Mouse (Mus musculus) Patski (cell line): ENCODE data around the gene Abhd14a. TPM values are rescaled to one million over a fixed set of nuclear protein-coding genes. Genes with fewer than 3 reads are reported as not detected.

Experiments
- ATAC-seq: fragments of 100-300 bp; one replicate; pipeline ENCODE4 v1.8.0; 2021
- CTCF ChIA-PET: fragments of 350-600 bp; sonication (Branson Sonifier 250); formaldehyde crosslinking; loops from one replicate; lab custom pipeline; 2022; ENCODE audit warnings: inconsistent platforms; lab: Charles Lee
- POLR2A ChIA-PET: fragments of 350-600 bp; sonication (Branson Sonifier 250); formaldehyde crosslinking; loops from one replicate; lab custom pipeline; 2022; ENCODE audit warnings: antibody characterized with exemption, inconsistent platforms; lab: Charles Lee
- DNase-seq: peaks from one replicate; pipeline ENCODE4 v3.0.0-alpha.2; 2011; ENCODE audit warnings: low read depth, low spot score
- H3K27me3 ChIP-seq: fragments of 371-371 bp; one replicate; pipeline ENCODE4 v1.5.1; 2021
- CTCF ChIP-seq: fragments of 100-300 bp; IDR thresholded peaks from one replicate; pipeline ENCODE4 v1.5.1; 2021
- in situ Hi-C: fragments of 300-500 bp; cut with MboI; formaldehyde crosslinking; loops from 3 replicates; pipeline ENCODE4 v1.11.1; 2018; ENCODE audit warnings: low pct_unique_long_range_greater_than_20kb, mixed read lengths
- polyA plus RNA-seq: library from polyadenylated mRNA; unstranded; gene quantifications from one replicate; pipeline ENCODE4 v1.2.3, GENCODE M21; 2021

Abhd14a gene
- polyA plus RNA-seq, 1 experiment from 2014 or later = 25.2 TPM

DNA sequence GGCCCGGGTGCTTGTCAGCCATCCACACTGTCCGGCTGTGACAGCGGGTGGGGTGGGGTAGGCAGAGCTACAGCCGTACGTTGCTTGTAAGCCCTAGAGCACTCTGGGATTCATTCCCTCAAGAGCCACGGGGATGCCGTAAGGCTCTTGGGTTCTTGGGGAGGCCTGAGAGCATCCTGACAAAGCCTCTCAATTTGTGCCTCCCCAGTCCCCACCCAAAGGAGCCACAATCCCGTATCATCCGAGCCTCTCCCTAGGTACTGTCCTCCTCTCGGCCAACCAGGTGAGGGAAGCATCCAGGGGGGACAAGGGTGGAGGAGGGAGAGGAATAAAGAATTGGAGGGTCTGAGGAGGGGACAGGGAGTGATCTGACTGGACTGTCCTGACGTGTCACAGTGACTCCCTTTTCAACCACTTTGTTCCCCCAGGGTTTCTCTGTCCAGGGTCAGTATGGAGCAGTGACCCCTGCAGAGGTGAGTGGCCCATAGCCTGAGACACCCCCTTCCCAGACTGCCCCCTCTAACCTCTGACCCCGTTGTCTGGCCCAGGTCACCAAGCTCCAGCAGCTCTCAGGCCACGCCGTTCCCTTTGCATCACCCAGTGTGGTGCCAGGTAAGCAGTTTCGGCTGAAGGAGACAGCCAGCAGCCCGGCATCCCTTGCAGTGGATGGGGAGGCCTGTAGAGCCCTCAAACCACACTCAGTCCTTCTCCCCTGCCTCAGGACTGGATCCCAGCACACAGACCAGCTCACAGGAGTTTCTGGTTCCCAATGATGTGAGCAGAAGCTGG is 14.4 kb upstream of the Abhd14a start:
- POLR2A ChIA-PET = no interaction called here
- H3K27me3 ChIP-seq = no peaks in the 10 kb centered on the region
- TF ChIP-seq CTCF = no peak
- CTCF ChIA-PET = interaction anchor here (1.0 kb wide), 1 partner anchor 15 kb away, joined by 3 read pairs; the partner anchor contains the start of gene Parp3
- ATAC-seq = no peak
- DNase-seq = no peak
- in situ Hi-C loops = no loop called here

DNA sequence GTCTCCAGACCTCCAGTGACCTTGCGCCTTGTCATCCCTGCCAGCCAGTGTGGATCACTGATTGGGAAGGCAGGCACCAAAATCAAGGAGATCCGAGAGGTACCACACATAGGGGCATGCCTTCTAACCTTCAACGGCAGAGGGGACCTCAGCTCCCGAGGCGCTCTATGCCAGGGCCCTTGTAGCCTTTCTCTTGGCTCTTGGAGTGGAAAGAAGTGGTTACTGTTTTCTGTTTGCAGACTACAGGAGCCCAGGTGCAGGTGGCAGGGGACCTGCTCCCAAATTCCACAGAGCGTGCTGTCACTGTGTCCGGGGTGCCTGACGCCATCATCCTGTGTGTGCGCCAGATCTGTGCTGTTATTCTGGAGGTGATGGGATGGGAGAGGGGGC is 13.5 kb upstream of the Abhd14a start:
- TF ChIP-seq CTCF = no peak
- ATAC-seq (no peak), DNase-seq (no peak)
- ChIA-PET CTCF (interaction anchor here (1.7 kb wide), 1 partner anchor 16 kb away, joined by 4 read pairs; the partner anchor contains the start of gene Parp3), POLR2A (interaction anchor here (1.0 kb wide), 1 partner anchor 13 kb away, joined by 3 read pairs; no protein-coding TSS in a partner anchor)
- in situ Hi-C loops = no loop called here
- H3K27me3 ChIP-seq = no peaks in the 10 kb centered on the region

DNA sequence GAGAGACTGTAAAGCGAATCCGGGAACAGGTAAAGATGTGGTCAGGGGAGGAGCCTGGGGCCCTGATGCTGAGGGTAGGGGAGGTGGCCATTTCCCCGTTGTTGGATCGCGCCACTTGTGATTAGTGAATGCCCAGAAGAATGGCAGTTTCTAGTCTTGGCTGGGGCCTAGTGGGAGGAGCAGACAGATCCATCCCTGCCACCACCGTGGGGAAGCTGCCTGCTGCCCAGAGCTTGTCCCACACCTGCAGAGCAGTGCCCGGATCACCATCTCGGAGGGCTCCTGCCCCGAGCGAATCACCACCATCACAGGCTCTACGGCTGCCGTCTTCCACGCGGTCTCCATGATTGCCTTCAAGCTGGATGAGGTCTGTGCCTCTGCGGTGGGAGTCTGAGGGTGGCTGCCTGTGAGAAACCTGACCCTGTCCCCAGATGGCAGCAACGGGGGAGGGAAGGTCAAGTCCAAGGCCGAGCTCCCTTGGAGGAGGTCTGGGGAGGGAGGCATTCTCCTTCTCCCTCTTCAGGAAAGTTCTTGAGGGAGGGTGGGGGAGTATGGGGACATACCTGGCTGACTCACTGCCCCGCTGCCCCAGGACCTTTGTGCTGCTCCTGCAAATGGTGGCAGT is 13.0 kb upstream of the Abhd14a start:
- no peak for DNase-seq

DNA sequence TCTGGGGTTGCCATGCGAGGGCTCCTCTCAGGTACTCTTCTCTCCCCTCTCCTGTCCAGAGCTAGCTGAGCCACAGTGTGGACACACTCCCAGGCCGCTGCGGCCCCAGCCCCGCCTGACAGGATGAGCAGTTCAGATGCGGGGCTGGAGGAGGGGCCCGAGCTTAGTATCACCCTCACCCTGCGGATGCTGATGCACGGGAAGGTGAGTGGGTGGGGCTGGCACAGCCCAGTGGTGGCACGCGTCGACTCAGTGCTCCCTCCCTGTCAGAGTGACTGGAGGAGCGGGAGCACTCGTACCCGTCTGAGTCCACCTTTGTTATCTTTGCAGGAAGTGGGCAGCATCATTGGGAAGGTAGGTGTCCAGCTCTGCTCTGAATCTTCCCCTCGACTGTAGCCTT is 12.5 kb upstream of the Abhd14a start:
- CTCF ChIA-PET = interaction anchor here (1.7 kb wide), 1 partner anchor 17 kb away, joined by 4 read pairs; the partner anchor contains the start of gene Parp3
- ATAC-seq = no peak

More for the DNA sequence above, 13.0 kb upstream of the Abhd14a start:
- CTCF ChIA-PET = interaction anchor here (1.7 kb wide), 1 partner anchor 16 kb away, joined by 4 read pairs; the partner anchor contains the start of gene Parp3
- ATAC-seq = no peak
- in situ Hi-C loops = no loop called here
- TF ChIP-seq CTCF = no peak
- no peaks in the 10 kb centered on the region for H3K27me3 ChIP-seq
- POLR2A ChIA-PET = interaction anchor here (0.9 to 1.0 kb wide), 2 partner anchors 14 to 30 kb away, joined by 3 read pairs; no protein-coding TSS in a partner anchor

DNA sequence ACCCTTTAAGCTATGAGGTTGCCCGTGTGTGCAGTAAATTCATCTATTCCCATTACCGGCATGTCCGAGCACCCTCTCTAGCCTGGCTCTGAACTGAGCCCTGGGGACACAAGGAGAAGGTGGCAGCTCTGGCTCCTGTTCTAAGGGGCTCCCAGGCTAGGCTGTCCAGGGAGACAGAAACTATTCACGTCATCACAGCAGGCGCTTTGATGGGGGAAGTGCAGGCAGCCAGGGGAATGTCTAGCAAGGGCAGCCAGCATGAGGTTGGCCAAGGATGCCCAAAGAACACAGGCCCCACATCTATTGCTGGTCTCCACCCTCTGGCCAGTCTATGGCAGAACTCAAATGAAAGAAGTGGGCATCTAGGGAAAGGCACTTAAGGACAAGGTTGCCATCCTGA is 10.4 kb upstream of the Abhd14a start:
- DNase-seq (no peak), ATAC-seq (no peak)
- CTCF ChIA-PET = interaction anchor here (0.8 to 1.6 kb wide), 2 partner anchors 13 to 19 kb away, joined by 3 to 4 read pairs; partner anchors contain the start of genes Parp3 and Rrp9
- POLR2A ChIA-PET = interaction anchor here (0.5 kb wide), 1 partner anchor 61 kb away, joined by 8 read pairs; no protein-coding TSS in a partner anchor
- no peaks in the 10 kb centered on the region for H3K27me3 ChIP-seq
- in situ Hi-C loops = no loop called here
- no peak for TF ChIP-seq CTCF

More for the DNA sequence above, 12.5 kb upstream of the Abhd14a start:
- POLR2A ChIA-PET = interaction anchor here (0.9 kb wide), 1 partner anchor 30 kb away, joined by 3 read pairs; no protein-coding TSS in a partner anchor
- DNase-seq = no peak
- no peaks in the 10 kb centered on the region for H3K27me3 ChIP-seq
- no peak for TF ChIP-seq CTCF
- in situ Hi-C loops = no loop called here

DNA sequence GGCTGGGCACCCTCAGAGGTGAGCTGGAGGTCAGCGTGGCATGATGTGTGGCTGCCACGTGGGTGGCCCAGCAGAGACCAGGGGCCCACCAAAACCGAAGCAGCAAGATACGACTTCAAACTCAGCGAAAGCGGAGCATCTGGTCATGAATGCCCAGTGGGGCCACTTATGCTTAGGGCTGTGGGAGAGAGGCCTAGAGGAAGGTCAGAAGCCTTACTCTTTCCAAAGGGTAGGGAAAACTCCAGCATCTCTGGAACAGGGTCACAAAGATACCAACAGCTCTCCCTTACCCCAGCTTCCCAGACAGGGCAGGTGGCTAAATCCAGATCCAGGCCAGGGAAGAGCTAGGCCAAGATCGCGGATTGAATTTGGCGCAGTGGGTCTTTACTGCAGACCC is 9.7 kb upstream of the Abhd14a start:
- ATAC-seq = no peak
- DNase-seq = no peak
- in situ Hi-C loops = no loop called here
- TF ChIP-seq CTCF = no peak
- H3K27me3 ChIP-seq = no peaks in the 10 kb centered on the region
- ChIA-PET POLR2A (no interaction called here), CTCF (interaction anchor here (1.6 kb wide), 1 partner anchor 19 kb away, joined by 4 read pairs; the partner anchor contains the start of genes Parp3 and Rrp9)

DNA sequence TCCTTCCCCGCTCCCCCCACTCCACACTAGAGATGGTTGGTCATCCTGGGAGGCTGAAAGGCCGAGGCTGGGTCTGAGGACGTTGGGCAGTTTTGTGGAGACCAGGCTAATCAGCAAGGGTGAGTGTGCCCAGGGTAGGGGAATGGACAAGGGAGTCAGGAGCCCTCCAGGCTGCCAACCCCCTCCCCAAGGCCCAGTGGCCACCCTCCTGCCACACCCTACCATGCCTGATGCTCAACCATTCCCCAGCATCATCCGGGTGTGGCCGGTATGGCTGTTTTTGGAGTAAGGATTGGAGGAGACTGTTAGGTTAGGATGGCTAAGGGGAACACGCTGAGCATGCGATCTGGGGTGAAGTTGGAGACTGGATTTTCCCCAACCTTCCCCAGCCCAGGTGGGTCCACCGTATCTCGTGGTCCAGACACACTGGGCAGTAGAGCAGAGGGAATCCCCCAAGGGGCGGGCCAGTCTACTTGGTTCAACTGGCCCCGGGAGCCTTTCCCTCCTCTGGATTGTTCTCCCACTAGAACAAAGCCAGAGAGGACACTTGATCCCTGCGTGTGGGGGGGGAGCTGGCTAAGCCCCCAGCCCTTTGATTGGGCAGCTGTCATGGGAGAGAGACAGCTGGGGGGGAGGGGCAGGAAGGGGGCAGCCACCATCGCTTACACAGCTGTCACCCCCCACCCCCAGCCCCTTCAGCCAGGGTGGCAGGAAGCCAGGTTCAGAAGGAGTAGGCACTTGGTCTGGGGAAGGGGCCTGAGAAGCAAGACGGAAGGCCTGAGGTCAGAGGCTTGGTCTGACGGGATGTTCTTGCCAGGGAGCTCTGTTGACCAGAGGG is 9.1 kb upstream of the Abhd14a start:
- ATAC-seq = no peak
- CTCF ChIA-PET = no interaction called here
- no peaks in the 10 kb centered on the region for H3K27me3 ChIP-seq
- POLR2A ChIA-PET = no interaction called here
- DNase-seq = no peak
- in situ Hi-C loops = no loop called here
- no peak for TF ChIP-seq CTCF

DNA sequence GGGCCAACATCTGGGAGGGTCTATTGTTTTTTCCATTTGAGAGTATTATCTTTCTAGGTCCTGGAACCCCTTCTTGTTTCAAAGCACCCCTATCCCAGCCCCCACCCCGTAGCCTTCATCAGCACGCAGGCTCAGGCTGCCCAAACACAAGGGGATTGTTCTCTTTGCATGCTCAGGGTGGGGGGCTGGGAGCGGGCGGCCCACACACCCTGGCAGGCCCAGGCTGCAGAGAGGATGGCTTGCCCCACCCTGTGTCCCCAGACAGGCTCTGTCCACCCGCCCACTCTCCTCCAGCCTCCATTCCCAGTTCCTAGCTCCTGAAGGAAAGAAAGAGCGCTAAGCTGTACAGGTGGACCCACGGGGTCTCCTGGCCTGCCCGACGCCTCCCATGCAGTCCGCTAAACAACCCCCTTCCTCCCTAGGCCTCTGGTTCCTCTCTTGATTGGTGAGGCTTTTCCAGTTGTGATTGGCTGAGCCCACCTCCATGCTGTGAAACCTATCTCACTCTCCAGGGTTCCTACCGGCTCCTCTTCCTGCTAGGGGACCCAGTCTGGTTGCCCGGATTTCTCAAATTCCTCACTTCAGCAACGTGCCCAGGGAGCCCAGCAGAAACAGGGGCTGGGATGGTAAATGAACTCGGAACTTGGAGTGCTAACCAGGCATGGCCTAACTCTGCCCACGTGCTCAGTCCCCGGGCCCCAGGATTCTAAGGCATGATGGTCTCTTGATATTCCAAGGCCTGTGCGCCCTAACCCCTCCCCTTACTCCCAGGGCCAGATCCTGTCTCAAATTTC is 7.6 kb upstream of the Abhd14a start:
- in situ Hi-C loops = no loop called here
- no peak for ATAC-seq

DNA sequence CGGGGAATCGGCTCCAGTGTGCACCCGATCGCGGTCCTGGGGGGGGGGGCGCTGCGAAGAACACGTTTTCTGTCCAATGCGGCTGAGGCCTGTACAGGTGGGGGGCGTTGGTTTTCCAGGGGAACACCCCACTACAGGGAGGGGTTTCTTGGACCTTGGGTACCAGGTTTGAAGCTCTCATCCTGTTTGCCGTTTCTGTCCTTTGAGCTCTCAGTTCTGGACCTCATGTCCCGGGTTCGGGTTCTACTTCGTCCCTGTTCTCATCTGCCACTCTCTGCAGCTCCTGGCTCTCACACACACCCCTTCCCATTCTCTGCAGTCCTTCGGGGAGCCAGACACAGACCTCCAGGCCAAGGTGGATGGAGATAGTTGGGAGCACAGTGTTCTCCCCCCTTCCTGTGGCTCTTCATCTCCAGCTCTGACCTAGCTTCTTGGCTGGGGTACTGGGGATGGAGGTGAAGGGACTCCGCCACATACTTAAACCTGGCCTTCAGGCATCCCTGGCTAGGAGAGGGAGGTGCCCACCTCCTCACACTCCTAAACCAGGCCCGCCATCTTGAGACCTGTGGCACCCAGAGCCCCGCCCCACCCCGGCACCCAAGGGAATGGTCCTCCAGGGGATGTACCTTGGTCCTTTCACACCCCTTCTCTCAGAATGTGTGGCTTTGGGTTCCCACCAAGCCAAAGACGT is 6.7 kb upstream of the Abhd14a start:
- ATAC-seq = no peak
- H3K27me3 ChIP-seq = no peaks in the 10 kb centered on the region
- POLR2A ChIA-PET = interaction anchor here (1.0 to 2.5 kb wide), 4 partner anchors 9 to 22 kb away, joined by 3 to 6 read pairs (median 4); partner anchors contain the start of genes Parp3 and Rrp9
- in situ Hi-C loops = no loop called here
- no peak for TF ChIP-seq CTCF
- DNase-seq = no peak
- CTCF ChIA-PET = interaction anchor here (1.1 to 1.7 kb wide), 3 partner anchors 16 to 23 kb away, joined by 3 to 6 read pairs (median 4); partner anchors contain the start of gene Parp3

More for the DNA sequence above, 7.6 kb upstream of the Abhd14a start:
- TF ChIP-seq CTCF = no peak
- no peaks in the 10 kb centered on the region for H3K27me3 ChIP-seq
- POLR2A ChIA-PET = interaction anchor here (1.6 to 2.5 kb wide), 2 partner anchors 12 to 21 kb away, joined by 4 to 6 read pairs; partner anchors contain the start of genes Parp3 and Rrp9
- CTCF ChIA-PET = interaction anchor here (1.1 to 1.2 kb wide), 2 partner anchors 15 to 22 kb away, joined by 3 to 4 read pairs; partner anchors contain the start of gene Parp3
- no peak for DNase-seq
